Mouse (Mus musculus) monocyte, adult 2 months (primary cell): Measurements from ENCODE around the gene Ctdnep1.

Experiments used
- DNase-seq, 2 experiments: peaks; one replicate each; pipeline ENCODE4 v3.0.0; 2022; ENCODE audit warnings: low spot score in 2 of 2, low read depth in 1 of 2

Gene Ctdnep1

DNA sequence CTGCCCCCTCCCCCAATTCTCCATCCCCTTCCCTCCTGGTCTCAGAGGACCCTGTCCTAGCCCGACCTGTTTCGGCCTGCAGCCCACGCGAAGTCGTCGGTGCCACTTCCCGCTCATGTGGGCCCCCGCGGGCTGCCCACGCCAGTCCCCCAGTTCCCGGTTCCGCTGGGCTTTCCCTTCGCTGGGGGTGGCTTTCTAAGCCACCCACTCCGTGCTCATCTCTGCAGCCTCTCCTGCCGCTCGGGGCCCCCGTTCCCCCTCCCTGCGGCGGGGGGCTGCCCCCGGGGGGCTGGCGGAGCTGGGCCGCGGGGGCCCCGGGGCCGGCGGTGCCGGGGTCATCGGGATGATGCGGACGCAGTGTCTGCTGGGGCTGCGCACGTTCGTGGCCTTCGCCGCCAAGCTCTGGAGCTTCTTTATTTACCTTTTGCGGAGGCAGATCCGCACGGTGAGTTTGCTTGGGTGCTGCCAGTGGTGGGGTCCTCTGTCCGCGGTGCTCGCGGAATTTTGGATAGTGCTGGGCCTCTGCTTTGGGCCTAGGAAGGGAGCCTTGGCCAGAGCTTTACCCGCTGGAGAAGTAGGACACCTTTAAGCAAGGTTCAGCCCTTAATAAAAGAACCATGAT, at the start of gene Ctdnep1:
TSS of gene Ctdnep1 (plus strand) at position 16 of the 622 bp plus-strand sequence.
- DNase-seq = no peak

GRCm38 (mm10) chr11:69931769-69932168, 49.2 kb upstream of the Ctdnep1 start:
- no peak for DNase-seq

DNA sequence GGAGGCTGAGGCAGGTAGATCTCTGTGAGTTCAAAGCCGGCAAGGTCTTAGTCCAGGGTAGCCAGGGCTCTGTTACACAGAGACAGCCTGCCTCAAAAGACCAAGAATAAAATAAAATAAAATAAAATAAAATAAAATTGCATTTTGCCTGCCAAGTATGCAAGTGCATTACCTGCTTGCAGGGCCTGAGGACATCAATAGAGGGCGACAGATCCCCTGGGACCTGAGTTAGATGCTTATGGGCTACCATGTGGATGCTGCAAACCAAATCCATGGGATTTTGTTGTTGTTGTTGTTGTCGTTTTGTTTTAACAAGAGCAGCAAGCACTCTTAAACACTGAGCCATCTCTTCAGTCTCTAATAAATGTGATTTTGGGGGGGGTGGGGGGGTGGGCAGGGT, 48.7 kb upstream of the Ctdnep1 start:
- no peak for DNase-seq

- no peak for DNase-seq
These were observed 47.9 kb upstream of the Ctdnep1 start for GRCm38 (mm10) chr11:69933066-69933465.

GRCm38 (mm10) chr11:69934169-69934568, 46.8 kb upstream of the Ctdnep1 start:
- DNase-seq = peak; percentile 70 to 82

GRCm38 (mm10) chr11:69934681-69935080, 46.3 kb upstream of the Ctdnep1 start:
- DNase-seq = no peak

GRCm38 (mm10) chr11:69935137-69935879, 45.6 kb upstream of the Ctdnep1 start, which contains the start of gene Ybx2:
Gene Ybx2, plus strand, starts transcription at chr11:69935796.
- no peak for DNase-seq

GRCm38 (mm10) chr11:69936156-69936555, 44.8 kb upstream of the Ctdnep1 start:
- no peak for DNase-seq

DNA sequence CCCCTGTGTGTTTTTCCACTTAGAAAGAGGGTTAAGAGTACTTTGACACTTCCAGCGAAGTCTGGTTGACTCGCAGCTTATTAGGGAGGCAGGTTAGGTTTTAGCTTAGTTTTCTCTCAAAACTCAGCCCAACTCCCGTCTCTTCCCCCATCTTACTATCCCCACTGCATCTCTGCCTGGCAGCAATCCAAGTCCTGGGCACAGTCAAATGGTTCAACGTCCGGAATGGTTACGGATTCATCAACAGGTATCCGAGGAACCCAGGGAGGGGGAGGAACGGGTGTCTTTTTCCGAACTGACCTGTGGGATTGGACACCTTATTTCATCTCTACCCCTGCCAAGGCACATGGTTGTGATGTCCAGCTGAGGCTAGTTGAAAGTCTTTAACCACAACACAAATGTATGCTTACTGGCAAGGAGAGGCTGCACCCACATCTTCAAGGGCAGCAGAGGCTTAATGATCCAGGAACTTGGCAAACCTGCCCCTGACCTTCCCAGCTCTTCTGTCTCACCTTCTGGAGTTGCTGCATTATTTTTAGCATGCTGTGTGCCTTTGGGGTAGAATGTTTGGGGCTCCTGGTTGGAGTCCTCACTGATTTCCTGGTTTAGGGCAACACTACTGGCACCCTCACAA, 44.1 kb upstream of the Ctdnep1 start:
- DNase-seq = no peak

- no peak for DNase-seq
These were observed 43.6 kb upstream of the Ctdnep1 start for GRCm38 (mm10) chr11:69937385-69937784.

DNA sequence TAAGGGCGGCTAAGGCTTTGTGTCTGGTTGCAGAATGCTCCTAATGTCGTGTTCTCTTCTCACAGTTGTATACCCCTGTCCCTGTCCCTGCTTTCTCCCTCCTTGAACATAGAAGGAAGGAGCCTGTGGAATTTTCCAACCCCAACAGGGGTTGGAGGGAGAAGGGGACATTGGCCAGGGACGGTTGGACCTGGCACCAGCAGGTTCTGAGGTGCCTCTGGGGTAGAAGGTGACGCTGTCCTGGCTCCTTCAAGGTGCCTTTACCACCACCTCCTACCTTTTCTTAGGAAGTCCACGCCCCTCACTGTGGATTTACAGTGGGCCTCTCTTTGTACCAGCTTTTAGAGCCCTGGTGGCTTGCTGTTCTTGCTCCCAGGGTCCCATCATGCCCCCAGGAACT, 43.1 kb upstream of the Ctdnep1 start:
- DNase-seq = no peak

DNA sequence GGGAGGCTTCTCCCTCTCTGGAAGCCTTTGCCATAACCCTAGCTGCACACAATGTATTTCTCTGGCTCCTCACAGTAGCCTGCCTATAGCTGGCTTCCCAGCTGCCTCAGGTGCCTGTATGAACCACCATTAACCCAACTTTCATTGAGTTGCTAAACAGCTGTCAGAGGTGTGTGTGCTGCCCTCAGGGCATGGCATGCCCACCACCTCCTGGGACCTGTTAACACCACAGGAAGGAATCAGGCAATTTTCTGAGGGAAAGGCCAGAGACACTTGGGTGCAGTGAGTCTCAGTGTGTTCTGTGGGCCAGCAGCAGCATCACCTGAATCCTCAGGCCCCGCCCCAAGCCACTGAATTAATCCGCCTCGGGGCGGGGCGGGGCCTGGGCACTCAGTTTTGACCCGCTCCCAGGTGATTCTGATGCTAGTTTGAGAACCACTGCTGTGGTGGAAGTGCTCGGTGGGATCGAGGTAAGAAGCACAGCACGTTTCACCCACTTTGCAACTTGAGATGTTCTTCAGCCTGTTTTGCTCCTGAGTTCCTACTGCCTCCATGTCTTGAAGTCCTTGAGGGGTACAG, 42.5 kb upstream of the Ctdnep1 start:
- DNase-seq = no peak

DNA sequence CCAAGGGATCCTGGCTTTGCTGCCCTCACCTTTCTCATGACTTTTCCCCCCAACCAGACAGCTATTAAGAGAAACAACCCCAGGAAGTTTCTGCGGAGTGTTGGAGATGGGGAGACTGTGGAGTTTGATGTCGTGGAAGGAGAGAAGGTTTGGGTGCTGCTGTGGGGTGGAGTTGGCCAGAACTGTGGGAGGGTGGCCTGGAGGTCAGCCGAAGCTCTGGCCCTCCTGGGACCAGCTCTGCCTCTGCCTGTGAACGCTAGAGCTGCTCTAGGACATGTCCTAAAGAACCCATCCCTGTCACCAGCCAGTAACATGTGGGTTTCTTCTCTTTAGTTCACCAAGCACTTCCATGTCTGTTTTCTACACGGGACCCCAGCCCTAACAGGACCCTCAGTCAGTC, 41.8 kb upstream of the Ctdnep1 start:
- no peak for DNase-seq

DNA sequence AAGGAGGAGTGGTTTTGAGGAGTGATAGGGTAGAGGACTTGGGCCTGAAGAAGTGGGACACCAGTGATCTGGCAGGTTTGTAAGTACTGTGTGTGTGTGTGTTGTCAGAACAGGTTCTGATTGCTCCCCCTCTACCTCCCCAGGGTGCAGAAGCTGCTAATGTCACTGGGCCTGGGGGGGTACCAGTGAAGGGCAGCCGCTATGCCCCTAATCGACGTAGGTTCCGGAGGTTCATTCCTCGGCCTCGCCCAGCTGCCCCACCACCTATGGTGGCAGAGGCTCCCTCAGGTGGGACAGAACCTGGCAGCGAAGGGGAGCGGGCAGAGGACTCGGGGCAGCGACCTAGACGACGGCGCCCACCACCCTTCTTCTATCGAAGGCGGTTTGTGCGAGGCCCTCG, 41.2 kb upstream of the Ctdnep1 start:
- no peak for DNase-seq

GRCm38 (mm10) chr11:69940962-69941361, 40.0 kb upstream of the Ctdnep1 start:
- DNase-seq = no peak

GRCm38 (mm10) chr11:69945216-69945615, 35.7 kb upstream of the Ctdnep1 start:
- DNase-seq = no peak

DNA sequence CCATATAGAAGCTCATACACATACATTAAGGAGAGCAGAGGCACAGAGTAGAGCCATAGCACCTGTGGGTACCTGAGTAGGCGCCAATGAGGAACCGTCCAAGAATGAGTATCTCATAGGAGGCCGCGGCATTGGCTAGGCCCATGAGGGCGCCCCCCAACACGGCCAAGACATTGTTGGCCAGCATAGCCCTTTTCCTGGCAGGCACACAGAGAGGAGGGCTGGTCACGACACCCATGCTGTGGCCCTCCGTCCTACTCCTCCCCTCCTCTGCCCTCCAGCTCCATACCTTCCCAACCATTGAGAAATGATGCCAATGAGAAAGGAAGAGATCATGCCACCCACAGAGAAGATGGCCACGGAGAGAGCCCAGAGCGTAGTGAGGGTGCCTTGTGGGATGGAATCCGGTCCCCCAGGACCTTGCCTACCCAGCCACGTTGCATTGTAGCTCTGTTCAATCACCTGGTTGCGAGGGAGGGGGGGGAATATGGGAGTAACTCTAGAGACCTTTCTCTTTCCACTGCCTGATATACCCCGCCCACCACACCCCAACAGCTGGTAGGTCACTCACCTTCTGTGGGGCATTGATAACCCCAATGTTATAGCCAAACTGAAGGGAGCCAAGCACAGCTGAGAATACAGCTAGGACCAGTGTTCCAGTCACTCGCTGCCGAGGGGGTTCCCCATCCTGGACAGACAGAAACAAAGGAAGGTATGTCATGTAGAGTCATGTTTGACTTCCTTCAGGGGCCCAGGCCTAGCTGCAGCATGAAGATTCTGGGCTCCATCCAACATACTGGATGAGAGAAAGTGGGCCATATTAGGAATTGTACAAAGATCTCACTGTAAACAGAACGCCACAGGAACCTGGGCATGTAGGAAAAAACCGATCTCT, 34.7 kb upstream of the Ctdnep1 start:
- DNase-seq = no peak

DNA sequence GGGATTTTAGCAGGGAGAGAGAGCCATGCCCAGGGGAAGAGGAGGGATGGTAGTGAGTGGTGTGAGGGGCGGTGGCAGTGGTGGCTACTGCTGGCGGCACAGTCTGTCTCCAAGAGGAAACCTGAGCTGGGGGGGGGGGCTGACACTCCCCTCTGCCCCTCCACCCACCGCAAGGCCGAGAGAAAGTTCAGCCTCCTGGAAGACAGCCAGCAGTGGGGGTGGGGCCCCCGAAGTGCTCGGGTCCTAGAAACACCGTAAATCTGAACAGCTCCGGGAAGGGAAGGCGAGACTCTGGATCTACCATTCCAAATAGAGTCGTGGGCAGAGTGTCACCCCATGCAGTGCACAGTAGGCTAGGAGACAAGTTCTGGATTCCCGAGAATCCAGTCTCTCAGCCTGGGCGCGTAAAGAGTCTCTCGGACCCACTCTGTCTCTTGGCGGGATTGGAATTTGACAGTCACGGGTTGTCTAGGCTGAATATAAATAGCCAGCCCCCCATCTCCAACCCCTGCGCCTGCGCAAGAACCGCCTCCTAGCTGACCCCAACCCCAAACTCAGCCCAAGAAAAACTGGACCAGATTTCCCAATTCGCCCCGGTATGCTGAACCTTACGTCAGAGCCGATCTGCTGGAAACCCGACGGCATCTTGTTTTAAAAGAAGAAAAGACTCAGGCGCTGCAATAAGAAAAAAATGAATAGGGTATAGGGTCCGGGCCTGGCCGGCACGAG, 33.5 kb upstream of the Ctdnep1 start:
- DNase-seq = no peak

- DNase-seq = peak in 1 of 2 experiments; percentile 63
These were observed 32.7 kb upstream of the Ctdnep1 start, which contains the start of gene Slc2a4 for GRCm38 (mm10) chr11:69948066-69948762. Gene Slc2a4, minus strand, starts transcription at chr11:69948188.

DNA sequence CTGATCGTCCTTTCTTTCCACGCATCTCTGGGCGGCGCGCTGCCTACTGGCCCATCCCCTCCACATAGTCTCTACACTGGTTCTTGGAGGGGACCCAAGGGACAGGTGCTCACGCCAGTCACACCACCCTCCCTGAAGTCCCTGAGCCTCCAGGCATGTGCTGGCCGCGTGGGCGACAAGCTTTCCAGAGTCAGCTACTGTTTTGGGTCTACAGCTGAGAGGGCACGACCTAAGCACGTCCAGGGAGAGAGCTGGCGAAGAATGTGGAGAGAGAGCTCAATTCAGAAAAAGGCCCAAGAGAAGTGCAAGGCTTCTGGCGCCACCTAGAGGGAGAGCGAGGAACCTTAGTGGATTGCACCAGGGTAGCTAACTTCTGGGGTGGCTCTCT, 32.2 kb upstream of the Ctdnep1 start:
- DNase-seq = peak; percentile 70 to 79
